Mouse (Mus musculus): ENCODE measurements at regions not wholly inside any gene's neighbourhood (a gene's known extent, or its start where the extent isn't known, plus 50 kb on each side); places are given as distances from the start of the nearest gene placed in this dataset.

DNA sequence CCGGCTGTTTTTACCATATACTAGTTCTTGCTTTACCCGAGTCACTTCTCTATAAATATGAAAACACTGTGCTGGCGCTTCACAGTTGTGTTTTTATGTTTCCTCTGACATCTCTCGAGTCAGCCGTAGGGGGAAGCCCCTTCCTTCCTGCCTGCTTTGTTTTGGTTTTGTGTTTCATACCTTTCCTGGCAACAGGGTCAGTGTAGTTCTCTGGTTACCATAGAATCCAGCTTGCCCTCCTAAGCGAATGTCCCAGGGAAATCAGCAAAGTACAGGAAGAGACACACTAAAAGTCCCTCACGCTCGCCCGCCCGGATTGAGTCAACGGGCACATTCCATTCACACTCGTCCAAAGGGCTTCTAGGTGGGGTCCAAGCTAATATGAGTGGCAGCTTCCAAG is 230.0 kb upstream of the Atp2b1 start:
- Histone ChIP-seq H3K27me3 (ENCODE audit: insufficient read depth, low read length) (no peaks in the 10 kb centered on the region), H3K4me2 (ENCODE audit: low read length) (peak overlapping the region; percentile 57), H3K4me1 (replicated peaks; ENCODE audit: insufficient read depth, low read length) (no peaks in the 10 kb centered on the region), H3K36me3 (ENCODE audit: insufficient read depth, low read length) (no peaks in the 10 kb centered on the region), H3K4me3 (replicated peaks; ENCODE audit: low read depth, low read length) (peak overlapping the region; percentile 25), H3K27ac (peak overlapping the region; percentile 43; the same call in 1 of the 2 replicates), H3K9ac (ENCODE audit: low read depth, low read length) (0 out of 2 replicates have a peak overlapping the region, but pooled peaks have one; percentile 10), H3K9me3 (replicated peaks; ENCODE audit: low read length) (no peaks in the 10 kb centered on the region; the same call in 1 of the 2 replicates)
- DNase-seq (ENCODE audit: low spot score) (peak; percentile 86), ATAC-seq (replicated peaks; ENCODE audit: low FRiP score, low read depth) (no peak; the same call in 1 of the 2 replicates)
- WGBS: 4% methylated on average over 12 of the region's 12 CpGs
- no peak for TF ChIP-seq CTCF (IDR thresholded peaks at IDR 0.05; ENCODE audit: low read depth)

DNA sequence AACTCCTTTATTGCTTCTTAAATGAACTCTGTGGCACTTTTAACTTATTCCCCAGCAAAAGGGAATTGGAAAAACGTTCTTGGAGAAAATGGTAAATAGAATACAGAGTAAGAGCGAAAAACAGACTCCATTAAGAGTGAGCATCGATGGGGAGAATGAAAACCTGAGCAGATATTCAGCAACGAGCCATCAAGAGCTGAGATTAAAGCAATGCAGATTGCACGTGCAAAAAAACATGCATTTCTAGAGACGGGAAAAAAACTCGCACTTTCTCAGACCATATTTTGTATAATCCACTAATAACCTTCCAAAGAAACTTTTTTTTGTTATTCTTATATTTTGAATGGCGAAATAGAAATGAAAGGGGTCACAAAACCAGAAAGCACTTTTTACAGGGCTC is 229.5 kb upstream of the Atp2b1 start:
- DNase-seq (ENCODE audit: low spot score): no peak
- Histone ChIP-seq H3K27ac (no peak overlapping the region), H3K9ac (ENCODE audit: low read depth, low read length) (no peak overlapping the region), H3K4me1 (replicated peaks; ENCODE audit: insufficient read depth, low read length) (no peaks in the 10 kb centered on the region), H3K9me3 (replicated peaks; ENCODE audit: low read length) (no peaks in the 10 kb centered on the region; the same call in 1 of the 2 replicates), H3K4me3 (replicated peaks; ENCODE audit: low read depth, low read length) (no peak overlapping the region; the same call in 1 of the 2 replicates), H3K27me3 (ENCODE audit: insufficient read depth, low read length) (no peaks in the 10 kb centered on the region), H3K36me3 (ENCODE audit: insufficient read depth, low read length) (no peaks in the 10 kb centered on the region), H3K4me2 (ENCODE audit: low read length) (peak overlapping the region; percentile 57)
- no peak for ATAC-seq (replicated peaks; ENCODE audit: low FRiP score, low read depth)
- TF ChIP-seq CTCF (IDR thresholded peaks at IDR 0.05; ENCODE audit: low read depth): no peak
- WGBS: 58% methylated on average over 8 of the region's 8 CpGs

DNA sequence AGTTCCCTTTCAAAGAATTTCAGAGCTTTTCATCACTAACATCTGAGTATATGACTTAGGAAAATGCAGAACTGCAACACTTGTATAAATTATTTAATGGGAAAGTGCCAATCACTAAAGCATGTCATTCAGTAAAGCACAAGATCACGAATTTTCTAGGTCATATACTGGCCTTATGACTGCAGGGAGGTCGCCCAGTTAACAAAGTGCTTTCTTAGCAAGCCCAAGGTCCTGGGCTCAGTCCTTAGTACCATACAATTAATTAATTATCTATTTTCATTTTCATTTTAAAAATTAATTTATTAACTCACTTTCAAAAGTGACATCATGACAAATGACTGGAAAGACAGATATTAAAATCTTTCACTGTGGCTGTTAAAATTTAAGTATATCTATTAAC is 228.5 kb upstream of the Atp2b1 start:
- ATAC-seq (replicated peaks; ENCODE audit: low FRiP score, low read depth): peak; percentile 76; the same call in 1 of the 2 replicates
- no peak overlapping the region for H3K27ac ChIP-seq
- no peaks in the 10 kb centered on the region; the same call in 1 of the 2 replicates for H3K9me3 ChIP-seq (replicated peaks; ENCODE audit: low read length)
- no peak overlapping the region for H3K9ac ChIP-seq (ENCODE audit: low read depth, low read length)
- H3K4me3 ChIP-seq (replicated peaks; ENCODE audit: low read depth, low read length): no peak overlapping the region
- H3K36me3 ChIP-seq (ENCODE audit: insufficient read depth, low read length): no peaks in the 10 kb centered on the region
- no peaks in the 10 kb centered on the region for H3K4me1 ChIP-seq (replicated peaks; ENCODE audit: insufficient read depth, low read length)
- H3K4me2 ChIP-seq (ENCODE audit: low read length): no peak overlapping the region
- no peak for TF ChIP-seq CTCF (IDR thresholded peaks at IDR 0.05; ENCODE audit: low read depth)
- WGBS: 70% methylated on average over 2 of the region's 2 CpGs
- no peak for DNase-seq (ENCODE audit: low spot score)
- no peaks in the 10 kb centered on the region for H3K27me3 ChIP-seq (ENCODE audit: insufficient read depth, low read length)

DNA sequence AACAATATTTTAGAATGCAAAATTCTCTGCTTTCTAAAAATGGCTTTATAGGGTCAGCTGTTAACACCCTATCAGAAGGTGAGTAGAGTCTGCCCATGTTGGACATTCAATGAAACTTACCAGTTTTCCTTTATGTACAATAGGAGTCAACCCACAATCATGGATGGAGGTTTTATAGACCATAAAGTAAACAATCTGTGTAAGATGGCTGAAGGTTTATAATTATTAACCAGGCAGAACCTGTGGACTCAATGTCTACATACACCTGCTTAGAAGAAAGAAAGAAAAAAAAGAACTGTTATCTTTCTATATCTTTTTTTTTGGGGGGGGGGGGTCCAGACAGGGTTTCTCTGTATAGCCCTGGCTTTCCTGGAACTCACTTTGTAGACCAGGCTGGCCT is 227.8 kb upstream of the Atp2b1 start:
- TF ChIP-seq CTCF (IDR thresholded peaks at IDR 0.05; ENCODE audit: low read depth): no peak
- no peak for ATAC-seq (replicated peaks; ENCODE audit: low FRiP score, low read depth)
- no peaks in the 10 kb centered on the region; the same call in 1 of the 2 replicates for H3K9me3 ChIP-seq (replicated peaks; ENCODE audit: low read length)

GRCm38 (mm10) chr10:98691816-98692215 is 222.4 kb upstream of the Atp2b1 start:
- Histone ChIP-seq H3K36me3 (ENCODE audit: insufficient read depth, low read length) (no peaks in the 10 kb centered on the region), H3K4me3 (replicated peaks; ENCODE audit: low read depth, low read length) (no peak overlapping the region), H3K9me3 (replicated peaks; ENCODE audit: low read length) (no peaks in the 10 kb centered on the region), H3K4me1 (replicated peaks; ENCODE audit: insufficient read depth, low read length) (no peaks in the 10 kb centered on the region), H3K27ac (no peak overlapping the region), H3K4me2 (ENCODE audit: low read length) (no peak overlapping the region), H3K9ac (ENCODE audit: low read depth, low read length) (no peak overlapping the region), H3K27me3 (ENCODE audit: insufficient read depth, low read length) (no peaks in the 10 kb centered on the region)
- 88% methylated on average over 5 of the region's 5 CpGs for WGBS
- ATAC-seq (replicated peaks; ENCODE audit: low FRiP score, low read depth) (no peak), DNase-seq (ENCODE audit: low spot score) (no peak)
- no peak for TF ChIP-seq CTCF (IDR thresholded peaks at IDR 0.05; ENCODE audit: low read depth)

More for the DNA sequence above, 227.8 kb upstream of the Atp2b1 start:
- H3K9ac ChIP-seq (ENCODE audit: low read depth, low read length): no peak overlapping the region
- no peaks in the 10 kb centered on the region for H3K36me3 ChIP-seq (ENCODE audit: insufficient read depth, low read length)
- H3K27me3 ChIP-seq (ENCODE audit: insufficient read depth, low read length): no peaks in the 10 kb centered on the region
- no peak for DNase-seq (ENCODE audit: low spot score)
- H3K4me1 ChIP-seq (replicated peaks; ENCODE audit: insufficient read depth, low read length): no peaks in the 10 kb centered on the region
- H3K4me2 ChIP-seq (ENCODE audit: low read length): no peak overlapping the region
- no peak overlapping the region for H3K27ac ChIP-seq
- no peak overlapping the region for H3K4me3 ChIP-seq (replicated peaks; ENCODE audit: low read depth, low read length)

DNA sequence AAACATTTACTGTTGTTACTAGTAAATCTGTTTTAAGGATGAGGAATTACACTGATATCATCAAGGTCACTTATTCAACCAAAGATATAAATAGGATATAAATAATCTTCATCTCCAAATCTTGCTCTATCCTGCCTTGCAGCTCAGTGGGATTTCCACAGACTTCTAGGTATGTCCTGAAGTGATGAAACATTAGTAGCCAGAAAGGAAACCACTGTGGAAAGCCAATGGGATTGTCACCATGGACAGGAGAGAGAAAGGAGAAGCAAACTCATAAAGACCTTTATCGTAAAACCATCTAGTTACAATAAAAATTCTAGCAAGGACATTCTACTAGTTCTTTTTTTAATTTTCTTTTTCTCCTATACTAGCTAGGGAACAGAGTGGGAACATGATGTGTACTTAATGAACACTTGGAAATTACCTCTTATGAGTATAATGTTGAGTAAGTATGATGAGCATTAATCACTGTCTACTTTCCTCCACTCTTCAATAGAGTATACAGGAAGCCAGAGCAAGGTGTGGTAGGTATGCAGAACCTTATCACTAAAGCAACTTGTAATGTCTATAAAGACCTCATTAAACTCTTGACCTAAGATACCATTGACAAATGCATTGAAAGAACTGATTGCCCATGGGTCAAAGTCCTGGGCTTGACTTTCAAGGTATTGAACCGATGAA is 219.4 kb upstream of the Atp2b1 start:
- WGBS: 85% methylated on average over 2 of the region's 2 CpGs

More for the DNA sequence above, 219.4 kb upstream of the Atp2b1 start:
- no peaks in the 10 kb centered on the region for H3K9me3 ChIP-seq (replicated peaks; ENCODE audit: low read length)
- DNase-seq (ENCODE audit: low spot score) (no peak), ATAC-seq (replicated peaks; ENCODE audit: low FRiP score, low read depth) (no peak)
- TF ChIP-seq CTCF (IDR thresholded peaks at IDR 0.05; ENCODE audit: low read depth): no peak
- no peak overlapping the region for H3K27ac ChIP-seq
- H3K27me3 ChIP-seq (ENCODE audit: insufficient read depth, low read length): no peaks in the 10 kb centered on the region
- no peak overlapping the region for H3K4me2 ChIP-seq (ENCODE audit: low read length)
- H3K4me3 ChIP-seq (replicated peaks; ENCODE audit: low read depth, low read length): no peak overlapping the region
- H3K9ac ChIP-seq (ENCODE audit: low read depth, low read length): no peak overlapping the region
- no peaks in the 10 kb centered on the region for H3K4me1 ChIP-seq (replicated peaks; ENCODE audit: insufficient read depth, low read length)
- no peaks in the 10 kb centered on the region for H3K36me3 ChIP-seq (ENCODE audit: insufficient read depth, low read length)
